Mouse (Mus musculus): Measurements from ENCODE around the gene Stx6. TPM values are rescaled to one million over a fixed set of nuclear protein-coding genes. Genes with fewer than 3 reads are reported as not detected.

The Stx6 gene
- polyA plus RNA-seq, 1 experiment from 2014 or later, result 57.1 TPM

DNA sequence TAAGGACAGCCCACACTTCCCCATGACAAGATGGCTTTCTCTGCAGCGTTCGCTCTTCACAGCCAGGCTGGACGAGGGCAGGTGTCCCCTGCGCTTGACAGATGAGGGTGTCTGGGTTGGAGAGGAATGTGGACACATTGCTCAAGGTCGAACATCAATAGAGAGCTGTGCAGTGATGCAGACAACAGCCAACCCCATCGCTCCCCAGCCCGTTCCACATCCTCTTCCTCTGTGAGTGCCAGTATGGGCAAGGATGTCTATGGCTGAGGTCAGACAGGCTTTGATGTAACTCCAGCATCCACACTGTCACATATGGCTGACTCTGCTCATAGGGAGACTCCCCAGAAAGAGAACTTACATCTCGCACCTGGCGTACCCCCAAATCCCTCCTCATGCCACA lies 74.9 kb downstream of the Stx6 start:
- no peak for DNase-seq (ENCODE audit: low spot score)
- 61% methylated on average over 9 of the region's 9 CpGs for WGBS

DNA sequence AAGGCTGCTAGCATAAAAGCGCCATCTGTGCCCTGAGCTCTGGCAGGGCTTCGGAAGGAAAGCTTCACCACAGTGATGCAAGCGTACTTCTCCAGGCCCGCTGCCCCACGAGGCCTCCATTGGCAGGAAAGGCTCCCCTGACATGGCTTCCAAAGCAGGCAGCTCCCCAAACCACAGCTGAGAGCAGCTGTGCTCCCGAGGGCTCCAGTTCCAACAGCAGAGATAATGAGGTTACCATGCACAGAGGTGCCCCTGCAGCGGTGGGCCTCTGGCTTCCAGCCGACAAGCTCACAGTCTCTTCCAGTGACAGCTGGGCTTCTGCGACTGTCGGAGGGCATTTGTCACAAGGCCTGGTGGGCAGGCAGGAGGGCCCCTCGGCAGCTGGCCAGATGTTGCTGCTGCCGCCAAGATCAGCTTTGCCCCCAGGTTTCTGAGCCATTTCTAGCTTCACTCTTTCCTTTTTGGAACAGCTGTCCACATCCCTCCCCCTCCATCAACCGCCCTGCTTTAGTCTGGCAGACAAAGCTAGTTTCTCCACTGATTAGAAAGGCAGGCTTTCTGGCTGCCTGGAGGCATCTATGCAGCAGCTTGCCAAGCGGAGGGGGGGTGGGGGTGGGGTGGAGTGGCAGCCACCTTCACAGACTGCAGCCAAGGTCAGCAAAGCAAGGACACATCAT lies 75.6 kb downstream of the Stx6 start:
- Histone ChIP-seq H3K36me3 (ENCODE audit: insufficient read depth, low read length) (0 out of 2 replicates have a peak, but pooled peaks cover 3% of the 10 kb centered on the region), H3K4me1 (replicated peaks; ENCODE audit: insufficient read depth, low read length) (peaks cover 57% of the 10 kb centered on the region), H3K27ac (peak overlapping the region; percentile 61), H3K9me3 (replicated peaks; ENCODE audit: low read length) (no peaks in the 10 kb centered on the region), H3K4me2 (ENCODE audit: low read length) (no peak overlapping the region), H3K27me3 (ENCODE audit: insufficient read depth, low read length) (no peaks in the 10 kb centered on the region), H3K4me3 (replicated peaks; ENCODE audit: low read depth, low read length) (no peak overlapping the region), H3K9ac (ENCODE audit: low read depth, low read length) (0 out of 2 replicates have a peak overlapping the region, but pooled peaks have one; percentile 0)
- DNase-seq (ENCODE audit: low spot score) (no peak), ATAC-seq (replicated peaks; ENCODE audit: low FRiP score, low read depth) (no peak)
- WGBS, result 26% methylated on average over 14 of the region's 14 CpGs
- TF ChIP-seq CTCF (IDR thresholded peaks at IDR 0.05; ENCODE audit: low read depth), result no peak

More for the DNA sequence above, 74.9 kb downstream of the Stx6 start:
- Histone ChIP-seq H3K4me3 (replicated peaks; ENCODE audit: low read depth, low read length) (no peak overlapping the region), H3K36me3 (ENCODE audit: insufficient read depth, low read length) (0 out of 2 replicates have a peak, but pooled peaks cover 3% of the 10 kb centered on the region), H3K27me3 (ENCODE audit: insufficient read depth, low read length) (no peaks in the 10 kb centered on the region), H3K27ac (peak overlapping the region; percentile 61), H3K4me1 (replicated peaks; ENCODE audit: insufficient read depth, low read length) (peaks cover 51% of the 10 kb centered on the region), H3K9me3 (replicated peaks; ENCODE audit: low read length) (no peaks in the 10 kb centered on the region), H3K9ac (ENCODE audit: low read depth, low read length) (no peak overlapping the region), H3K4me2 (ENCODE audit: low read length) (no peak overlapping the region)
- TF ChIP-seq CTCF (IDR thresholded peaks at IDR 0.05; ENCODE audit: low read depth), result no peak
- no peak for ATAC-seq (replicated peaks; ENCODE audit: low FRiP score, low read depth)

- Histone ChIP-seq H3K27me3 (ENCODE audit: insufficient read depth, low read length) (no peaks in the 10 kb centered on the region), H3K27ac (no peak overlapping the region), H3K36me3 (ENCODE audit: insufficient read depth, low read length) (0 out of 2 replicates have a peak, but pooled peaks cover 3% of the 10 kb centered on the region), H3K4me2 (ENCODE audit: low read length) (no peak overlapping the region), H3K9ac (ENCODE audit: low read depth, low read length) (no peak overlapping the region), H3K4me1 (replicated peaks; ENCODE audit: insufficient read depth, low read length) (peaks cover 52% of the 10 kb centered on the region), H3K4me3 (replicated peaks; ENCODE audit: low read depth, low read length) (no peak overlapping the region), H3K9me3 (replicated peaks; ENCODE audit: low read length) (no peaks in the 10 kb centered on the region)
- no peak for ATAC-seq (replicated peaks; ENCODE audit: low FRiP score, low read depth)
- no peak for TF ChIP-seq CTCF (IDR thresholded peaks at IDR 0.05; ENCODE audit: low read depth)
- WGBS, result 44% methylated on average over 2 of the region's 2 CpGs
- DNase-seq (ENCODE audit: low spot score), result no peak
Measured at GRCm38 (mm10) chr1:155235641-155236040, 77.1 kb downstream of the Stx6 start.

DNA sequence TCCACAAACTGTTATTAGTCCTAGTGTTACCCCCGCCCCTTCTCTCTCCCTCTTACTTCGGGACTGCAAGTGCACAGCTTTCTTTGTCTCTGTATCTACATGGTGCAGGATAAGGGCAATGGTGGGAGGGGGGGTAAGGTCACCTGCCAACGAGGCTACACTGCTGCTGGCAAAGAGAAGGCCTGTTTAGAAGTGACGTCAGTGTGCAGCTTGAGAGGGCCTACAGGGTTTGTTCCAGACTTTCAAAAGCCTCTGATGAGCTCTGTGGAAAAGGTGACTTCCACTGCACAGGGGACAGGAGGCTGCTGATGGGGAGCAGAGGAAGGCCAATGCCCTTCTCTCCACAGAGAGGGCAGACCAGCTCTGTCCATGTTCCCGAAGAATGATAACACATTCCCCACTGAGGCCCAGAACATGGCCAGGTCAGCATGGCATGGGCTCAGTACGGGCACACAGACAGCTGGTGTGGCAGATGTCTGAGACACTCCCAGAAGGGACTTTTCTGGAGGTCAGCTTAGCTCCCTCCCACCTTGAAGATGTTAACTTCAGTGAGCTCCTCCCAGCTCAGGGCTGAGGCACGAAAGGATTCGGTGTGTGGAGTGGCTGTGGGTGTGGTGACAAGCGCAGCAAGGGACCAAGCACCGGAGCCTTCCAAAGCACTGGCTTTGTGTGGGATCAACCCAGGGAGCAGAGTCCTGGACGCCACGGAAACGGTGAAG lies 78.0 kb downstream of the Stx6 start:
- DNase-seq (ENCODE audit: low spot score) (no peak), ATAC-seq (replicated peaks; ENCODE audit: low FRiP score, low read depth) (peak; percentile 9; the same call in 1 of the 2 replicates)
- Histone ChIP-seq H3K4me2 (ENCODE audit: low read length) (no peak overlapping the region), H3K27ac (peak overlapping the region; percentile 94), H3K4me3 (replicated peaks; ENCODE audit: low read depth, low read length) (no peak overlapping the region), H3K36me3 (ENCODE audit: insufficient read depth, low read length) (peaks cover 9% of the 10 kb centered on the region; the same call in 1 of the 2 replicates), H3K9me3 (replicated peaks; ENCODE audit: low read length) (no peaks in the 10 kb centered on the region), H3K9ac (ENCODE audit: low read depth, low read length) (no peak overlapping the region), H3K4me1 (replicated peaks; ENCODE audit: insufficient read depth, low read length) (peaks cover 52% of the 10 kb centered on the region), H3K27me3 (ENCODE audit: insufficient read depth, low read length) (no peaks in the 10 kb centered on the region)
- no peak for TF ChIP-seq CTCF (IDR thresholded peaks at IDR 0.05; ENCODE audit: low read depth)
- WGBS, result 57% methylated on average over 13 of the region's 13 CpGs

DNA sequence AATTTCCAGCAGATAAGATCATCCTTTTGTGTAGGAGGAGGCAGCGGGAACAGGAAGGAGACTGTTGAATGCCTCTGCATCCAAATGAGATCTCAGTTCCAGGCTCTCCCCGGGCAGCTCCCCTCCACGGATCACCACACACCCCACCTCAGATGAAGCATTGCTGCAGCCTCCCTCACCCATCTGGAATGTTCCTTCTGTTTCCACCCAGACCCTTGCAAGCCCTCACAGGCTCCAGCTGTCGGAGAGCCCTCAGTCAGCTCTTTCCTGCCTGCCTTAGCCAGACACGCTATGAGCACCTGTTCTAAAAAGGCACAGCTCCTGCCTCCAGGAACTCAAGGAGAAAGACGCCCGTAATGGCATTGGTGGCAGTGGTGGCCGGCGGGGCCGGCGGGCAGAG lies 78.9 kb downstream of the Stx6 start:
- H3K9ac ChIP-seq (ENCODE audit: low read depth, low read length), result no peak overlapping the region
- WGBS, result 41% methylated on average over 11 of the region's 11 CpGs
- H3K4me1 ChIP-seq (replicated peaks; ENCODE audit: insufficient read depth, low read length), result peaks cover 52% of the 10 kb centered on the region
- ATAC-seq (replicated peaks; ENCODE audit: low FRiP score, low read depth) (peak; percentile 74), DNase-seq (ENCODE audit: low spot score) (peak; percentile 88)
- H3K4me3 ChIP-seq (replicated peaks; ENCODE audit: low read depth, low read length), result no peak overlapping the region
- H3K27ac ChIP-seq, result peak overlapping the region; percentile 94
- no peak overlapping the region for H3K4me2 ChIP-seq (ENCODE audit: low read length)
- TF ChIP-seq CTCF (IDR thresholded peaks at IDR 0.05; ENCODE audit: low read depth), result no peak
- peaks cover 15% of the 10 kb centered on the region; the same call in 1 of the 2 replicates for H3K36me3 ChIP-seq (ENCODE audit: insufficient read depth, low read length)
- H3K9me3 ChIP-seq (replicated peaks; ENCODE audit: low read length), result no peaks in the 10 kb centered on the region
- no peaks in the 10 kb centered on the region for H3K27me3 ChIP-seq (ENCODE audit: insufficient read depth, low read length)

GRCm38 (mm10) chr1:155238126-155238525 lies 79.6 kb downstream of the Stx6 start:
- Histone ChIP-seq H3K27ac (peak overlapping the region; percentile 94), H3K36me3 (ENCODE audit: insufficient read depth, low read length) (peaks cover 15% of the 10 kb centered on the region; the same call in 1 of the 2 replicates), H3K4me2 (ENCODE audit: low read length) (no peak overlapping the region; the same call in 1 of the 2 replicates), H3K4me3 (replicated peaks; ENCODE audit: low read depth, low read length) (no peak overlapping the region), H3K4me1 (replicated peaks; ENCODE audit: insufficient read depth, low read length) (peaks cover 49% of the 10 kb centered on the region), H3K9ac (ENCODE audit: low read depth, low read length) (no peak overlapping the region), H3K27me3 (ENCODE audit: insufficient read depth, low read length) (no peaks in the 10 kb centered on the region), H3K9me3 (replicated peaks; ENCODE audit: low read length) (no peaks in the 10 kb centered on the region)
- no peak for TF ChIP-seq CTCF (IDR thresholded peaks at IDR 0.05; ENCODE audit: low read depth)
- ATAC-seq (replicated peaks; ENCODE audit: low FRiP score, low read depth) (peak; percentile 73), DNase-seq (ENCODE audit: low spot score) (peak; percentile 63)
- WGBS, result 54% methylated on average over 5 of the region's 5 CpGs

Measured in kidney, postnatal 0 days (tissue).